In the genomic region with DNA sequence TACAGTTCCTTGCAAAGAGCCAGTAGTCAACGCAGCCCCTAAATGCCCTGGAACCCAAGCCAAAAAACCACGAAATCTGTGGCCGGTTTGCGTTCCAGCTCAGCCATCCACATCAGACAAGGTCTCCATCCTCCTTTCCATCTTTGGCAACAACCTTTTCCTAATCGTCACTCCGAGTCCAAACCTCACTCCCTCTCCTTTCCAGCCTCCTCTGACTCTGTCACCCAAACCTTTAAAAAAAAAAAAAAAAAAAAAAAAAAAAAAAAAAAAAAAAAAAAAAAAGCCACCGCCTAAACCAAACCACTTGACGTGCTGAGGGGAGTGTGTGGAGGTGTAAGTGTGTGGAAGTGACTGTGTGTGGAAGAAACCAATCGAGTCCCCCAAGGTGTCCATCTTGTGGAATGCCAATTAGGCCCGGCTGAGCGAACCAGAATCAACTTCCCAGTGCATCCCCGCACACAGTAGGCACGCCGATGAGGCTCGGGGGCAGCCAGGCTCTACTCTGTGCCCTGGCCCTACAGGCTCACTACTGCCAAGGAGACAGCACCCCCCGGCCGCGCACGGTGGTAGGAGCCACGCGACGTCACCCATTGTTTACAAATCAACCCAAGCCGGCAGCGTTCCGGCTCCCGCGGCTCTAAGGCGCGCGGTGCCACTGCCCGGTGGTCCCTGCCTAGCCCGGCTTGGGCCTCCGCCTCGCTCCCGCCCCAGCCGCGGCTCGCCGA, we compare ENCODE assay signal across 8 mouse cellular contexts. TPM values are rescaled to one million over a fixed set of nuclear protein-coding genes. Genes with fewer than 3 reads are reported as not detected.
DNase-seq lines count a peak whose midpoint lies in the region; ATAC-seq lines count a peak whose summit lies in the region.

Gene Frat1 (plus strand): TSS at position 590 of the 725 bp plus-strand sequence.

- intact Hi-C loops in gastrocnemius, postnatal 14 days (cut with DNase I; ENCODE audit: low total_unique reads) = no loop called here
- intact Hi-C loops in left cerebral cortex, postnatal 14 days (cut with DNase I) = loop anchor here (2.0 kb wide), 1 partner anchor 17 kb away; no protein-coding TSS in a partner anchor

- peak; percentile 68 for DNase-seq in adipocyte (ENCODE audit: low spot score)
- DNase-seq in embryo, embryonic 10 days (ENCODE audit: low spot score) = peak; percentile 94
- DNase-seq in gastrocnemius, postnatal 14 days = peak; percentile 81
- peak; percentile 88 to 95 for DNase-seq in left cerebral cortex, postnatal 14 days (ENCODE audit: low spot score in 2 of 2)
- peak; percentile 85 for DNase-seq in mesoderm, embryonic 11.5 days (ENCODE audit: low read depth, low spot score)
- peak; percentile 87 to 92 for DNase-seq in right cerebral cortex, postnatal 36 days (ENCODE audit: low spot score in 2 of 2)
- peak; percentile 91 for DNase-seq in yolk sac, embryonic 10.5 days (ENCODE audit: low spot score)

- peak; percentile 89 for ATAC-seq in inflammation-experienced regulatory T-cells, adult 6 months

RNA-seq across cellular contexts. Expression of gene Frat1, which starts in this region (rescaled TPM):
- total RNA-seq in gastrocnemius, postnatal 14 days (2021) = 1 to 10 TPM; 4.9 to 7.2 TPM
- polyA plus RNA-seq in inflammation-experienced regulatory T-cells, adult 6 months (2017; shearing (Covaris generic)) = 10 to 100 TPM in 2 of 3 experiments, 1 to 10 TPM in 1; 7.8 to 24.9 (median 21.2) TPM
- total RNA-seq in left cerebral cortex, postnatal 14 days (2021) = 10 to 100 TPM; 11.2 to 14.7 TPM

Comparison
In these comparisons a context has a peak if more than half of its experiments do, and no peak if none do; other contexts are left out.
1. Peak in every context shown above with its lines: DNase-seq and ATAC-seq.